Mouse (Mus musculus): ENCODE results near the gene Cela2a.

GRCm38 (mm10) chr4:141787046-141787445, 38.9 kb downstream of the Cela2a start:
- TF ChIP-seq CTCF (conservative IDR thresholded peaks at IDR 0.05 in 1 of 2, IDR thresholded peaks at IDR 0.05 in 1 of 2; ENCODE audit: low read depth in 2 of 2, low read length in 2 of 2): no peak
- no peak for TF ChIP-seq RAD21 (IDR thresholded peaks at IDR 0.05; ENCODE audit: low read depth, low read length)
- TF ChIP-seq MAFK (IDR thresholded peaks at IDR 0.05; ENCODE audit: insufficient replicate concordance, low read length): no peak
- no peak for TF ChIP-seq POLR2AphosphoS2 (IDR thresholded peaks at IDR 0.05; ENCODE audit: low read depth, low read length)
- no peak for TF ChIP-seq USF2 (conservative IDR thresholded peaks at IDR 0.05; ENCODE audit: low read depth, low read length)
- TF ChIP-seq NRF1 (IDR thresholded peaks at IDR 0.05; ENCODE audit: low read depth, low read length): no peak
- no peak for TF ChIP-seq POLR2A (IDR thresholded peaks at IDR 0.05; ENCODE audit: low read depth, low read length)
- no peak for TF ChIP-seq EP300 (IDR thresholded peaks at IDR 0.05; ENCODE audit: low read length)
- TF ChIP-seq MXI1 (IDR thresholded peaks at IDR 0.05; ENCODE audit: low read depth, low read length): no peak
- no peak for TF ChIP-seq ZNF384 (IDR thresholded peaks at IDR 0.05; ENCODE audit: low read depth, low read length)
- TF ChIP-seq ZKSCAN1 (IDR thresholded peaks at IDR 0.05; ENCODE audit: borderline replicate concordance, low read depth, low read length): no peak
- TF ChIP-seq CHD1 (IDR thresholded peaks at IDR 0.05; ENCODE audit: low read depth, low read length): no peak
